Mouse (Mus musculus) limb, embryonic 14.5 days (tissue): ENCODE measurements around the gene Ttc28. TPM values are rescaled to one million over a fixed set of nuclear protein-coding genes. Genes with fewer than 3 reads are reported as not detected.

Experiments
- ATAC-seq: fragments of 200-750 bp; cut with Nextera tagmentation; 2 replicates; pipeline ENCODE4 v1.8.0; 2017; ENCODE audit warnings: low read depth, moderate number of reproducible peaks, moderate TSS enrichment; ENCODE audit not compliant: low FRiP score
- DNase-seq: peaks from one replicate; pipeline ENCODE4 v3.0.0-alpha.2; 2015; ENCODE audit warnings: low spot score
- H3K27ac ChIP-seq: fragments of 300-500 bp; sonication (generic); replicated peaks from 2 replicates; pipeline ENCODE4 v1.5.1; 2014; ENCODE audit warnings: low read depth, mild to moderate bottlenecking, low read length, moderate library complexity, mixed read lengths
- H3K27me3 ChIP-seq: fragments of 300-500 bp; sonication (generic); 2 replicates; pipeline ENCODE4 v1.6.1; 2014; ENCODE audit warnings: low read length, mixed read lengths; ENCODE audit not compliant: control insufficient read depth, insufficient read depth
- H3K36me3 ChIP-seq: fragments of 300-500 bp; sonication (generic); 2 replicates; pipeline ENCODE4 v1.6.1; 2014; ENCODE audit warnings: mild to moderate bottlenecking, low read length, moderate library complexity, mixed read lengths; ENCODE audit not compliant: control insufficient read depth, insufficient read depth
- H3K4me1 ChIP-seq: fragments of 300-500 bp; sonication (generic); 2 replicates; pipeline ENCODE4 v1.6.1; 2014; ENCODE audit warnings: antibody characterized with exemption, low read length, mixed read lengths; ENCODE audit not compliant: control insufficient read depth, insufficient read depth
- H3K4me2 ChIP-seq: fragments of 300-500 bp; sonication (generic); replicated peaks from 2 replicates; pipeline ENCODE4 v1.6.1; 2014; ENCODE audit warnings: low read depth, mild to moderate bottlenecking, low read length, moderate library complexity; ENCODE audit not compliant: severe bottlenecking
- H3K4me3 ChIP-seq: fragments of 300-500 bp; sonication (generic); replicated peaks from 2 replicates; pipeline ENCODE4 v1.5.1; 2014; ENCODE audit warnings: low read length
- H3K9ac ChIP-seq: fragments of 300-500 bp; sonication (generic); 2 replicates; pipeline ENCODE4 v1.6.1; 2014; ENCODE audit warnings: mild to moderate bottlenecking, low read depth, low read length, moderate library complexity; ENCODE audit not compliant: severe bottlenecking
- H3K9me3 ChIP-seq: fragments of 300-500 bp; sonication (generic); 2 replicates; pipeline ENCODE4 v1.6.1; 2016; ENCODE audit warnings: low read length; ENCODE audit not compliant: control insufficient read depth
- POLR2A ChIP-seq: fragments of 200-500 bp; IDR thresholded peaks from 2 replicates; pipeline ENCODE4 v1.8.0; 2012; ENCODE audit warnings: inconsistent platforms, mild to moderate bottlenecking, moderate library complexity, borderline replicate concordance; ENCODE audit not compliant: insufficient read depth, insufficient read length; ENCODE audit errors: extremely low read depth
- WGBS: fragments of 180-500 bp; shearing (Covaris S2); extraction: QIAGEN DNeasy Blood & Tissue Kit; methylation state at CpG from one replicate; pipeline ENCODE4 v1.1.7; 2014; 5-methylcytosine and 5-hydroxymethylcytosine counted together
- polyA plus RNA-seq, 2 experiments: library from polyadenylated mRNA; depleted of rRNA in 1 of 2; stranded (reverse) in 1 of 2; unstranded in 1 of 2; fragments of >200 nt; fragmentation: Nextera tagmentation in 1 of 2; extraction: Ambion mirVana in 1 of 2; gene quantifications; 2 replicates each; pipeline versions ENCODE4 v1.2.1 to v1.2.3; 2012 to 2014

The Ttc28 gene
- polyA plus RNA-seq, 2 experiments, result 16.3 to 19.9 TPM

DNA sequence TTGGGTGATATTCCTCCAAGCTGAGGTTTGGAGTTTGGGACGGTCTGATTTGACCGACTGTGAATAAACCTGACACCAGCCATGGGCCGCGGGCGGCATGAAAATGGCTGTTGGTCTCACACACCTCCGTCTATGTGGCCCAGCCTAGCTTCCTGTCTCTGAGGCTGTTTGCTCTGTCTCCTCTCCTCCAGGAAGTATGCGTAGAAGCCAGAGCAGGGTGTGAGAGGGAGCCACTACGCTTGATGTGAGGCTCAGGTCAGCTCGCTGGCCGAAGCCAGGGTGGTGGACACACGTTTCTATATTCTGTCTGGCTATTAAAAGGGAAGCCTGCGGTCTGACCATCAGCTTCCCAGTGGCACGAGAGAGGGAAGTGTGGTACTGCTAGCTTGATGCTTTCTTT, 296.8 kb downstream of the Ttc28 start:
- no peak for TF ChIP-seq POLR2A
- H3K27ac ChIP-seq, result no peak overlapping the region
- no peaks in the 10 kb centered on the region for H3K27me3 ChIP-seq
- ATAC-seq (no peak), DNase-seq (no peak)
- no peak overlapping the region for H3K4me3 ChIP-seq
- H3K4me2 ChIP-seq, result no peak overlapping the region
- H3K9me3 ChIP-seq, result no peaks in the 10 kb centered on the region
- H3K4me1 ChIP-seq, result peaks cover 57% of the 10 kb centered on the region
- 61% methylated on average over 13 of the region's 13 CpGs for WGBS
- no peak overlapping the region for H3K9ac ChIP-seq
- H3K36me3 ChIP-seq, result no peaks in the 10 kb centered on the region

DNA sequence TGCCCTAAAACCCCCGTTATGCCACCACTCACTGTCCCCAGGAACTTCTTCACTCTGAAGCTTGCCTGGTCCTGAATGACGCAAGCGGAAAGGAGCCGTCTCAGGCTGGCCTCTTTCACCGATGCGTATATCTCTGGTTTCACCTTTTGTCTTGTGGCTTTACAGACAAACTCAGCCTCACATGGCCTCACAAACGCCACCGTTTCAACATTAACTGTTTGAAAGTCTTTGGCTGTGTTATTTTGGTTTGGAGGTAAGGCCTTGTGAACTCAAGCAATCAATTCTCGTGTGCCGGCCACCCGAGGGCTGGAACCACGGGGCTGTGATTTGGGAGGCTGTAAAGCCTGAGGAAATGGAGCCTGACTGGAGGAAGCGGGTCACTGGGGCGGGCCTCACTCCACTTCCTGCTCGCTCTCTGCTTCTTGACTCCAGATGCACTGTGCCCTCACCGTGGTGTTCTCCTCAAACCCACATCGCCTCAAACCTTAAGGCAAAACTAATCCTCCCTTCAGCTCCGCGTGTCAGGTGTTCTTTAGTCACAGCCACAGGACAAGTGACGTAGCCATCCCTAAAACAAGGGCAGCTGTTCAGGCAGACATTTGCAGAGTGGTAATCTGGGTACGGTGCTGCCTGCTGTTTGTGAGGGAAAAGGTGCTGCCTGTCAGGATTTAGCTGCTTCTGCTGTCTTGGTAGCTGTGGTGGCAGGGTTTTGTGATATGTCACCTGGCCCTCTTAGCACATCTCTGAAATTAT, 298.9 kb downstream of the Ttc28 start:
- H3K4me1 ChIP-seq, result peaks cover 64% of the 10 kb centered on the region

DNA sequence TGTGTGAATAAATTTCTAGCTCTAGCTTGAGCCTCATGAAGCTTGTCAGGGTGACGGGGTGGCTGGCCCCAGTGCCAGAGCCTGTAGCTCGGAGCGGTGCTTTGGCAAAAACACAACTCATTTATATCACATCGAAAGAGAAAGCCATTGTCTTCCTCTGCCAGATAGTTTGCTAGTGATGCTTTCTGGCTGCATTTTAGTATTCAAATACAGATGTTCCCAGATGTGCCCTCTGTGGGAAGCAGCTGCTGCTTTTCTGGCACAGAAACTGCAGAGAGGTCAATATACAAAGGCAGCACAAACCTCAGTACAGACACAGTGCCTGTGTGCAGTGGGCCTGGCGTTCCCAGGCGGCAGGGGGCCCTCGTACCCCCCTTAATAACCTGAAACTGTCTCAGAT, 300.0 kb downstream of the Ttc28 start:
- H3K9me3 ChIP-seq, result no peaks in the 10 kb centered on the region
- H3K4me1 ChIP-seq, result peaks cover 63% of the 10 kb centered on the region
- no peaks in the 10 kb centered on the region for H3K27me3 ChIP-seq
- H3K4me3 ChIP-seq, result no peak overlapping the region
- H3K27ac ChIP-seq, result no peak overlapping the region
- H3K9ac ChIP-seq, result peak overlapping the region; percentile 34
- H3K4me2 ChIP-seq, result no peak overlapping the region
- 46% methylated on average over 7 of the region's 7 CpGs for WGBS
- peaks cover 12% of the 10 kb centered on the region for H3K36me3 ChIP-seq
- DNase-seq, result no peak
- TF ChIP-seq POLR2A, result no peak
- ATAC-seq, result no peak

More for the DNA sequence above, 298.9 kb downstream of the Ttc28 start:
- no peak overlapping the region; the same call in 1 of the 2 replicates for H3K27ac ChIP-seq
- H3K27me3 ChIP-seq, result no peaks in the 10 kb centered on the region
- 31% methylated on average over 21 of the region's 21 CpGs for WGBS
- H3K9me3 ChIP-seq, result no peaks in the 10 kb centered on the region
- no peak for TF ChIP-seq POLR2A
- DNase-seq, result peak; percentile 20
- ATAC-seq, result no peak
- H3K9ac ChIP-seq, result no peak overlapping the region
- H3K4me2 ChIP-seq, result no peak overlapping the region; the same call in 1 of the 2 replicates
- H3K4me3 ChIP-seq, result no peak overlapping the region
- peaks cover 5% of the 10 kb centered on the region for H3K36me3 ChIP-seq

DNA sequence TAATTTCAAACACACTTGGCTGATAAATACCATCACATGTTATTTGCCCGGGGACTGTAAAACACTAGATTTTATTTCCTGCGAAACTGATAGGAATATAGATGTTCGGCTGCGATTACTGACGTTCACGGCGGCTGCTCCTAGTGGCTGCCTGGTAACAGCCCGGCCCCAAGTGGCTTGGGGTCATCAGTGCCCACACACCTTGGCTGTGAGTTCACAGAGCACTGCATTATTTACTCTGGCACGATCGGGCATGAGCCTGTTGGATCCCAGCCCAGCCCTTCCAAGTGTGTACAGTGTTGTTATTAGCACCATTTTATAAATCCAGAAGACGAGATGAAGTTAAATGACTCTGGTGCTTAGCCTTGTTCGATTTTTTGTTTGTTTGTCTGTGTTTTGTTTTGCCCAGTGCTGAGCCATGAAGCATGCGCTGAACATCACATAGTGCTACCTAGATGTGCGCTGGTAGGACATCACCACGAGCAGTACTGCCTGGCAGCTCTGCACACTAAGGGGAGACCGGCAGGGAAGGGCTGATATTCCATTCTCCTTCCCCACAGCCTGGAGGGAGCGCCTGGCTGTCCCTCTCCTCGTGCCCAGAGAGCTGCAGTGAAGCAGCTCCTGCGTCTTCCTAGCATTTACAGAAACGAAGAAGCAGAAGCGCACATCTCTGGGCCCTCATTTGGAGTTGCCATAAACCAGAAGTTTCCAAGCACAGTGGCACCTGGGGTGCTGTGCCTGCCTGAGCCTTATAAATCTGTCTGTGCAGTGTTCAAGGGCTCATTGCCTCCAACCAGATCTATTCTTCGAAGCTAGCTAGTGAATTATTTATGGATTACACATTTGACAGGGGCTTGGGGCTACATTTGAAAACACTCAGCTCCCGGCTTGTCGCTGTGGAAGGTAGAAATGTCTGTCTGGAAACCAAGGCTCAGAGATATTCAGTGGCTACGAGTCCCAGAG, 300.8 kb downstream of the Ttc28 start:
- Histone ChIP-seq H3K4me2 (peak overlapping the region; percentile 15; the same call in 1 of the 2 replicates), H3K27ac (0 out of 2 replicates have a peak overlapping the region, but pooled peaks have one; percentile 33), H3K9ac (peak overlapping the region; percentile 34), H3K4me1 (peaks cover 56% of the 10 kb centered on the region), H3K4me3 (no peak overlapping the region), H3K9me3 (no peaks in the 10 kb centered on the region), H3K27me3 (no peaks in the 10 kb centered on the region), H3K36me3 (peaks cover 13% of the 10 kb centered on the region)
- TF ChIP-seq POLR2A, result no peak
- 31% methylated on average over 25 of the region's 25 CpGs for WGBS
- ATAC-seq (no peak), DNase-seq (peak; percentile 36)

DNA sequence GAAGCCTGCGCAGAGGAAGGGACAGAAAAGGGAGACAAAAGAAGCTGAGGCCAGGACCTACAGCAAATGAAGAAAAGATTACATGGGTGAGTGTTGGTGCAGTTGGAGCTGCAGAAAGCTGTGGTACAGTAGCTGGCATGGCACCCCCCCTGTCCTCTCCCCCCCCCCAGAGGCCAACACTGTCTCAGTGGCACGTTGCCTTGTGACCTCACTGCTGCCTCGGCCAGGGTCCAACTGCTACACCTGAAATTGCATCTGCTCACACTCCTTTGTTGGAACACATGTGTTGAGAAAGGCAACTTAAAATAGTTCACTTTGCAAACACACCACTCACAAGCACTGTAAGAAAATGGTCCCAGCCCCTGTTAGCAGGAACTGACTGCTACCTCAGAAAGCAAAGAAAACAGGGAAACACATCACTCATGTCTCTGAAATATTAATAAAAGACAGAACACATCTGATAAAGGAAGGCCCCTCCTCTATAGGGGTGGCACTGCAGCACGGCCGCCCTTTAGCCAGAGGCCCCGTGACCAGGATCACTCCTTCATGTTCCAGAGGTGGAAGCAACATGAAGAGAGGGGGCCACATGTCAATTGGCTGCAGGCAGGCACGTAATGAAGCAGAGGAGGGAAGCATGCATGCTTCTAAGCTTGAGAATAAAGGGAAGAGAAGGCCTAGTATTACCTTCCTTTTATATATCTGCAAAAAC, 301.8 kb downstream of the Ttc28 start:
- H3K4me2 ChIP-seq, result no peak overlapping the region
- WGBS, result 61% methylated on average over 6 of the region's 7 CpGs
- no peak for ATAC-seq
- TF ChIP-seq POLR2A, result no peak
- no peak overlapping the region for H3K4me3 ChIP-seq
- no peaks in the 10 kb centered on the region for H3K27me3 ChIP-seq
- H3K4me1 ChIP-seq, result peaks cover 46% of the 10 kb centered on the region
- H3K9ac ChIP-seq, result no peak overlapping the region
- H3K27ac ChIP-seq, result no peak overlapping the region; the same call in 1 of the 2 replicates
- no peaks in the 10 kb centered on the region for H3K9me3 ChIP-seq
- DNase-seq, result no peak
- peaks cover 13% of the 10 kb centered on the region for H3K36me3 ChIP-seq
